Mouse (Mus musculus): ENCODE data around the gene Pde4d.

Pde4d gene

GRCm38 (mm10) chr13:108489825-108490224 lies 40.1 kb downstream of the Pde4d start:
- in situ Hi-C loops (cut with MboI, MseI): no loop called here

- in situ Hi-C loops (cut with MboI, MseI): no loop called here
These were observed 41.1 kb downstream of the Pde4d start for GRCm38 (mm10) chr13:108490872-108491271.

GRCm38 (mm10) chr13:108492886-108493285 lies 43.1 kb downstream of the Pde4d start:
- in situ Hi-C loops (cut with MboI, MseI): no loop called here

- in situ Hi-C loops (cut with MboI, MseI): no loop called here
These were observed 44.6 kb downstream of the Pde4d start for GRCm38 (mm10) chr13:108494365-108494764.

GRCm38 (mm10) chr13:108497768-108498167 lies 48.0 kb downstream of the Pde4d start:
- in situ Hi-C loops (cut with MboI, MseI): no loop called here

- in situ Hi-C loops (cut with MboI, MseI): no loop called here
These were observed 48.5 kb downstream of the Pde4d start for GRCm38 (mm10) chr13:108498247-108498743.

GRCm38 (mm10) chr13:108498773-108499313 lies 49.1 kb downstream of the Pde4d start:
- in situ Hi-C loops (cut with MboI, MseI): no loop called here

GRCm38 (mm10) chr13:108501386-108501785 lies 51.6 kb downstream of the Pde4d start:
- in situ Hi-C loops (cut with MboI, MseI): no loop called here

- in situ Hi-C loops (cut with MboI, MseI): no loop called here
These were observed 74.8 kb downstream of the Pde4d start for GRCm38 (mm10) chr13:108524548-108524947.

- in situ Hi-C loops (cut with MboI, MseI): no loop called here
These were observed 75.2 kb downstream of the Pde4d start for GRCm38 (mm10) chr13:108524969-108525368.

GRCm38 (mm10) chr13:108526258-108527007 lies 76.7 kb downstream of the Pde4d start:
- in situ Hi-C loops (cut with MboI, MseI): no loop called here

- in situ Hi-C loops (cut with MboI, MseI): no loop called here
These were observed 77.5 kb downstream of the Pde4d start for GRCm38 (mm10) chr13:108527090-108527770.

- in situ Hi-C loops (cut with MboI, MseI): no loop called here
These were observed 78.6 kb downstream of the Pde4d start for GRCm38 (mm10) chr13:108528343-108528742.

GRCm38 (mm10) chr13:108532875-108533274 lies 83.1 kb downstream of the Pde4d start:
- in situ Hi-C loops (cut with MboI, MseI): no loop called here

- in situ Hi-C loops (cut with MboI, MseI): no loop called here
These were observed 86.7 kb downstream of the Pde4d start for GRCm38 (mm10) chr13:108536436-108536835.

GRCm38 (mm10) chr13:108536951-108537350 lies 87.2 kb downstream of the Pde4d start:
- in situ Hi-C loops (cut with MboI, MseI): no loop called here

GRCm38 (mm10) chr13:108538760-108539369 lies 89.1 kb downstream of the Pde4d start:
- in situ Hi-C loops (cut with MboI, MseI): no loop called here

GRCm38 (mm10) chr13:108541488-108541887 lies 91.7 kb downstream of the Pde4d start:
- in situ Hi-C loops (cut with MboI, MseI): loop anchor here in 1 of 2 experiments (10.0 kb wide), 1 partner anchor 127 kb away; no protein-coding TSS in a partner anchor

GRCm38 (mm10) chr13:108542342-108542761 lies 92.6 kb downstream of the Pde4d start:
- in situ Hi-C loops (cut with MboI, MseI): loop anchor here in 1 of 2 experiments (10.0 kb wide), 1 partner anchor 128 kb away; no protein-coding TSS in a partner anchor

- in situ Hi-C loops (cut with MboI, MseI): no loop called here
These were observed 102.5 kb downstream of the Pde4d start for GRCm38 (mm10) chr13:108552288-108552687.

GRCm38 (mm10) chr13:108552995-108553394 lies 103.2 kb downstream of the Pde4d start:
- in situ Hi-C loops (cut with MboI, MseI): no loop called here

GRCm38 (mm10) chr13:108554901-108555300 lies 105.2 kb downstream of the Pde4d start:
- in situ Hi-C loops (cut with MboI, MseI): no loop called here
